Mouse (Mus musculus): Measurements from ENCODE around the gene Cnot6l.

GRCm38 (mm10) chr5:96200269-96200668, 36.3 kb upstream of the Cnot6l start:
- TF ChIP-seq JUND (conservative IDR thresholded peaks at IDR 0.05; ENCODE audit: low read depth, low read length) (no peak), NRF1 (IDR thresholded peaks at IDR 0.05; ENCODE audit: low read depth, low read length) (no peak), POLR2A (IDR thresholded peaks at IDR 0.05; ENCODE audit: low read depth, low read length) (no peak), CTCF (conservative IDR thresholded peaks at IDR 0.05 in 1 of 2, IDR thresholded peaks at IDR 0.05 in 1 of 2; ENCODE audit: low read depth in 2 of 2, low read length in 2 of 2) (no peak)

Data from CH12.LX (cell line).